Mouse (Mus musculus): Measurements from ENCODE around the gene Plxnc1. TPM values are rescaled to one million over a fixed set of nuclear protein-coding genes. Genes with fewer than 3 reads are reported as not detected.

The Plxnc1 gene
- polyA plus RNA-seq, 1 experiment from 2014 or later = 3.9 TPM

GRCm38 (mm10) chr10:94818127-94818526 is 126.5 kb downstream of the Plxnc1 start:
- no peak overlapping the region for H3K4me3 ChIP-seq (ENCODE audit: low read length)
- no peaks in the 10 kb centered on the region for H3K9me3 ChIP-seq (ENCODE audit: control insufficient read depth, low read length)
- H3K36me3 ChIP-seq (ENCODE audit: control insufficient read depth, insufficient read depth, low read length) = no peaks in the 10 kb centered on the region
- H3K4me1 ChIP-seq (ENCODE audit: control insufficient read depth, insufficient read depth, low read length) = no peaks in the 10 kb centered on the region
- 94% methylated on average over 3 of the region's 3 CpGs for WGBS
- no peak overlapping the region for H3K9ac ChIP-seq (ENCODE audit: low read depth, low read length)
- no peak overlapping the region for H3K27ac ChIP-seq (ENCODE audit: low read depth, low read length)
- no peak for ATAC-seq (ENCODE audit: low FRiP score, low TSS enrichment)
- H3K4me2 ChIP-seq (replicated peaks; ENCODE audit: low read depth, low read length) = no peak overlapping the region
- no peaks in the 10 kb centered on the region for H3K27me3 ChIP-seq (ENCODE audit: control insufficient read depth, insufficient read depth, low read length)

- Histone ChIP-seq H3K4me1 (ENCODE audit: control insufficient read depth, insufficient read depth, low read length) (0 out of 2 replicates have a peak, but pooled peaks cover 8% of the 10 kb centered on the region), H3K9me3 (ENCODE audit: control insufficient read depth, low read length) (no peaks in the 10 kb centered on the region), H3K27me3 (ENCODE audit: control insufficient read depth, insufficient read depth, low read length) (no peaks in the 10 kb centered on the region), H3K9ac (ENCODE audit: low read depth, low read length) (no peak overlapping the region), H3K4me3 (ENCODE audit: low read length) (no peak overlapping the region), H3K36me3 (ENCODE audit: control insufficient read depth, insufficient read depth, low read length) (no peaks in the 10 kb centered on the region), H3K27ac (ENCODE audit: low read depth, low read length) (no peak overlapping the region), H3K4me2 (replicated peaks; ENCODE audit: low read depth, low read length) (peak overlapping the region; percentile 17; the same call in 1 of the 2 replicates)
- 43% methylated on average over 17 of the region's 17 CpGs for WGBS
- peak; percentile 84 for ATAC-seq (ENCODE audit: low FRiP score, low TSS enrichment)
Measured at GRCm38 (mm10) chr10:94811907-94812851, 132.5 kb downstream of the Plxnc1 start.

- 0 out of 2 replicates have a peak, but pooled peaks cover 8% of the 10 kb centered on the region for H3K4me1 ChIP-seq (ENCODE audit: control insufficient read depth, insufficient read depth, low read length)
- no peak overlapping the region for H3K4me2 ChIP-seq (replicated peaks; ENCODE audit: low read depth, low read length)
- H3K4me3 ChIP-seq (ENCODE audit: low read length) = no peak overlapping the region
- 61% methylated on average over 7 of the region's 7 CpGs for WGBS
- no peaks in the 10 kb centered on the region for H3K27me3 ChIP-seq (ENCODE audit: control insufficient read depth, insufficient read depth, low read length)
- no peaks in the 10 kb centered on the region for H3K36me3 ChIP-seq (ENCODE audit: control insufficient read depth, insufficient read depth, low read length)
- H3K27ac ChIP-seq (ENCODE audit: low read depth, low read length) = no peak overlapping the region
- no peak for ATAC-seq (ENCODE audit: low FRiP score, low TSS enrichment)
- no peaks in the 10 kb centered on the region for H3K9me3 ChIP-seq (ENCODE audit: control insufficient read depth, low read length)
- H3K9ac ChIP-seq (ENCODE audit: low read depth, low read length) = no peak overlapping the region
Measured at GRCm38 (mm10) chr10:94809946-94810472, 134.6 kb downstream of the Plxnc1 start.

- Histone ChIP-seq H3K4me1 (ENCODE audit: control insufficient read depth, insufficient read depth, low read length) (0 out of 2 replicates have a peak, but pooled peaks cover 8% of the 10 kb centered on the region), H3K4me2 (replicated peaks; ENCODE audit: low read depth, low read length) (no peak overlapping the region), H3K9ac (ENCODE audit: low read depth, low read length) (no peak overlapping the region), H3K9me3 (ENCODE audit: control insufficient read depth, low read length) (no peaks in the 10 kb centered on the region), H3K36me3 (ENCODE audit: control insufficient read depth, insufficient read depth, low read length) (no peaks in the 10 kb centered on the region), H3K27ac (ENCODE audit: low read depth, low read length) (no peak overlapping the region), H3K27me3 (ENCODE audit: control insufficient read depth, insufficient read depth, low read length) (no peaks in the 10 kb centered on the region), H3K4me3 (ENCODE audit: low read length) (no peak overlapping the region)
- WGBS = 37% methylated on average over 6 of the region's 6 CpGs
- ATAC-seq (ENCODE audit: low FRiP score, low TSS enrichment) = no peak
Measured at GRCm38 (mm10) chr10:94808275-94808674, 136.4 kb downstream of the Plxnc1 start.

GRCm38 (mm10) chr10:94807323-94807722 is 137.3 kb downstream of the Plxnc1 start:
- Histone ChIP-seq H3K9me3 (ENCODE audit: control insufficient read depth, low read length) (no peaks in the 10 kb centered on the region), H3K9ac (ENCODE audit: low read depth, low read length) (no peak overlapping the region), H3K4me3 (ENCODE audit: low read length) (no peak overlapping the region), H3K4me2 (replicated peaks; ENCODE audit: low read depth, low read length) (no peak overlapping the region), H3K27me3 (ENCODE audit: control insufficient read depth, insufficient read depth, low read length) (no peaks in the 10 kb centered on the region), H3K27ac (ENCODE audit: low read depth, low read length) (no peak overlapping the region), H3K4me1 (ENCODE audit: control insufficient read depth, insufficient read depth, low read length) (0 out of 2 replicates have a peak, but pooled peaks cover 8% of the 10 kb centered on the region), H3K36me3 (ENCODE audit: control insufficient read depth, insufficient read depth, low read length) (no peaks in the 10 kb centered on the region)
- WGBS = 71% methylated on average over 7 of the region's 7 CpGs
- ATAC-seq (ENCODE audit: low FRiP score, low TSS enrichment) = no peak

GRCm38 (mm10) chr10:94804909-94805220 is 139.8 kb downstream of the Plxnc1 start:
- no peaks in the 10 kb centered on the region for H3K36me3 ChIP-seq (ENCODE audit: control insufficient read depth, insufficient read depth, low read length)
- H3K4me3 ChIP-seq (ENCODE audit: low read length) = no peak overlapping the region
- H3K4me2 ChIP-seq (replicated peaks; ENCODE audit: low read depth, low read length) = no peak overlapping the region
- H3K9me3 ChIP-seq (ENCODE audit: control insufficient read depth, low read length) = no peaks in the 10 kb centered on the region
- ATAC-seq (ENCODE audit: low FRiP score, low TSS enrichment) = no peak
- H3K9ac ChIP-seq (ENCODE audit: low read depth, low read length) = no peak overlapping the region
- no peak overlapping the region for H3K27ac ChIP-seq (ENCODE audit: low read depth, low read length)
- H3K27me3 ChIP-seq (ENCODE audit: control insufficient read depth, insufficient read depth, low read length) = no peaks in the 10 kb centered on the region
- no peaks in the 10 kb centered on the region for H3K4me1 ChIP-seq (ENCODE audit: control insufficient read depth, insufficient read depth, low read length)
- 85% methylated on average over 1 of the region's 1 CpGs for WGBS

GRCm38 (mm10) chr10:94804029-94804908 is 140.4 kb downstream of the Plxnc1 start:
- H3K4me2 ChIP-seq (replicated peaks; ENCODE audit: low read depth, low read length) = no peak overlapping the region
- H3K4me3 ChIP-seq (ENCODE audit: low read length) = no peak overlapping the region
- no peak overlapping the region for H3K27ac ChIP-seq (ENCODE audit: low read depth, low read length)
- H3K4me1 ChIP-seq (ENCODE audit: control insufficient read depth, insufficient read depth, low read length) = no peaks in the 10 kb centered on the region
- no peaks in the 10 kb centered on the region for H3K27me3 ChIP-seq (ENCODE audit: control insufficient read depth, insufficient read depth, low read length)
- no peak overlapping the region for H3K9ac ChIP-seq (ENCODE audit: low read depth, low read length)
- ATAC-seq (ENCODE audit: low FRiP score, low TSS enrichment) = no peak
- no peaks in the 10 kb centered on the region for H3K36me3 ChIP-seq (ENCODE audit: control insufficient read depth, insufficient read depth, low read length)
- WGBS = 84% methylated on average over 10 of the region's 10 CpGs
- no peaks in the 10 kb centered on the region for H3K9me3 ChIP-seq (ENCODE audit: control insufficient read depth, low read length)

- H3K4me2 ChIP-seq (replicated peaks; ENCODE audit: low read depth, low read length) = no peak overlapping the region
- peak; percentile 43; the same call in 1 of the 2 replicates for ATAC-seq (ENCODE audit: low FRiP score, low TSS enrichment)
- H3K4me3 ChIP-seq (ENCODE audit: low read length) = no peak overlapping the region
- H3K4me1 ChIP-seq (ENCODE audit: control insufficient read depth, insufficient read depth, low read length) = no peaks in the 10 kb centered on the region
- H3K36me3 ChIP-seq (ENCODE audit: control insufficient read depth, insufficient read depth, low read length) = peaks cover 1% of the 10 kb centered on the region; the same call in 1 of the 2 replicates
- no peak overlapping the region for H3K9ac ChIP-seq (ENCODE audit: low read depth, low read length)
- no peak overlapping the region for H3K27ac ChIP-seq (ENCODE audit: low read depth, low read length)
- no peaks in the 10 kb centered on the region for H3K9me3 ChIP-seq (ENCODE audit: control insufficient read depth, low read length)
- WGBS = 82% methylated on average over 7 of the region's 7 CpGs
- H3K27me3 ChIP-seq (ENCODE audit: control insufficient read depth, insufficient read depth, low read length) = no peaks in the 10 kb centered on the region
Measured at GRCm38 (mm10) chr10:94800677-94801354, 143.8 kb downstream of the Plxnc1 start.

Data from kidney, embryonic 14.5 days (tissue).